Mouse (Mus musculus) CH12.LX (cell line): ENCODE measurements at regions not wholly inside any gene's neighbourhood (a gene's known extent, or its start where the extent isn't known, plus 50 kb on each side); places are given as distances from the start of the nearest gene placed in this dataset.
A peak's percentile ranks its signal among the peaks of the same experiment; 100 is the strongest.

Source experiments
- DNase-seq: peaks from one replicate; pipeline ENCODE4 v3.0.0-alpha.2; 2013; ENCODE audit errors: extremely low read depth
- H3K27ac ChIP-seq: 2 replicates; pipeline ENCODE4 v1.5.1; 2012; ENCODE audit warnings: low read depth, mild to moderate bottlenecking, control low read depth, moderate library complexity; ENCODE audit not compliant: insufficient read depth
- H3K27me3 ChIP-seq: replicated peaks from 2 replicates; pipeline ENCODE3; 2012; ENCODE audit warnings: inconsistent platforms
- H3K36me3 ChIP-seq, 2 experiments: replicated peaks in 1 of 2; 2 replicates each; pipeline versions ENCODE3 to v1.6.1; 2012; ENCODE audit warnings: inconsistent platforms in 1 of 2, low read length in 1 of 2, mild to moderate bottlenecking in 1 of 2, mixed read lengths in 1 of 2, moderate library complexity in 1 of 2; ENCODE audit not compliant: control insufficient read depth in 1 of 2, insufficient read depth in 1 of 2
- H3K4me1 ChIP-seq, 2 experiments: 2 replicates each; pipeline ENCODE4 v1.6.1; 2012; ENCODE audit warnings: inconsistent platforms in 1 of 2, moderate library complexity in 1 of 2; ENCODE audit not compliant: insufficient read depth in 2 of 2, control insufficient read depth in 1 of 2
- H3K4me2 ChIP-seq: 2 replicates; pipeline ENCODE4 v1.6.1; 2012; ENCODE audit warnings: low read depth, mild to moderate bottlenecking, control low read depth; ENCODE audit not compliant: poor library complexity, insufficient read depth, severe bottlenecking
- H3K4me3 ChIP-seq, 3 experiments: fragments of 150-350 bp in 1 of 3; sonication (generic) in 1 of 3; replicated peaks in 1 of 3; 2 replicates each; pipeline versions ENCODE3 to v1.5.1; 2011 to 2012; ENCODE audit warnings: low read depth in 2 of 3, low read length in 2 of 3, mild to moderate bottlenecking in 2 of 3, moderate library complexity in 2 of 3, control low read depth in 1 of 3, improper control_type of control experiment in 1 of 3, inconsistent platforms in 1 of 3, mixed read lengths in 1 of 3; ENCODE audit not compliant: poor library complexity in 1 of 3
- H3K79me2 ChIP-seq: replicated peaks from 2 replicates; pipeline ENCODE4 v1.6.1; 2012; ENCODE audit warnings: mild to moderate bottlenecking, moderate library complexity; ENCODE audit not compliant: control insufficient read depth, poor library complexity, insufficient read depth, severe bottlenecking; ENCODE audit errors: extremely low read depth
- H3K9ac ChIP-seq: 2 replicates; pipeline ENCODE4 v1.6.1; 2012; ENCODE audit warnings: low read depth, mild to moderate bottlenecking, control low read depth, moderate library complexity; ENCODE audit not compliant: insufficient read depth
- H3K9me3 ChIP-seq: replicated peaks from 2 replicates; pipeline ENCODE3; 2012; ENCODE audit warnings: low read length, inconsistent platforms, mixed read lengths
- BHLHE40 ChIP-seq: IDR thresholded peaks from 2 replicates; pipeline ENCODE4 v1.6.1; 2011; ENCODE audit warnings: mild to moderate bottlenecking, low read depth, low read length, improper control_type of control experiment
- CHD1 ChIP-seq: IDR thresholded peaks from 2 replicates; pipeline ENCODE4 v1.6.1; 2012; ENCODE audit warnings: low read depth, low read length, improper control_type of control experiment, inconsistent platforms
- CHD2 ChIP-seq: IDR thresholded peaks from 2 replicates; pipeline ENCODE4 v1.6.1; 2011; ENCODE audit warnings: low read length, improper control_type of control experiment
- E2F4 ChIP-seq: IDR thresholded peaks from 2 replicates; pipeline ENCODE4 v1.6.1; 2011; ENCODE audit warnings: low read depth, low read length, improper control_type of control experiment; ENCODE audit not compliant: insufficient replicate concordance
- ELF1 ChIP-seq: IDR thresholded peaks from 2 replicates; pipeline ENCODE4 v1.6.1; 2014; ENCODE audit warnings: low read depth, mild to moderate bottlenecking, inconsistent platforms, low read length, improper control_type of control experiment
- EP300 ChIP-seq: IDR thresholded peaks from 2 replicates; pipeline ENCODE4 v1.6.1; 2011; ENCODE audit warnings: low read length, improper control_type of control experiment
- ETS1 ChIP-seq: conservative IDR thresholded peaks from 2 replicates; pipeline ENCODE4 v1.6.1; 2012; ENCODE audit warnings: low read depth, mild to moderate bottlenecking, inconsistent platforms, low read length, improper control_type of control experiment, moderate library complexity
- HCFC1 ChIP-seq: IDR thresholded peaks from 2 replicates; pipeline ENCODE4 v1.6.1; 2012; ENCODE audit warnings: low read depth, mild to moderate bottlenecking, inconsistent platforms, low read length, improper control_type of control experiment
- IRF4 ChIP-seq: IDR thresholded peaks from 2 replicates; pipeline ENCODE4 v1.6.1; 2014; ENCODE audit warnings: low read depth, mild to moderate bottlenecking, inconsistent platforms, low read length, improper control_type of control experiment
- MAFK ChIP-seq: IDR thresholded peaks from 2 replicates; pipeline ENCODE4 v1.6.1; 2011; ENCODE audit warnings: low read length, improper control_type of control experiment; ENCODE audit not compliant: insufficient replicate concordance
- MAZ ChIP-seq: IDR thresholded peaks from 2 replicates; pipeline ENCODE4 v1.6.1; 2012; ENCODE audit warnings: low read depth, mild to moderate bottlenecking, inconsistent platforms, low read length, improper control_type of control experiment, moderate library complexity
- MEF2A ChIP-seq: IDR thresholded peaks from 2 replicates; pipeline ENCODE4 v1.6.1; 2014; ENCODE audit warnings: low read depth, mild to moderate bottlenecking, inconsistent platforms, low read length, improper control_type of control experiment, borderline replicate concordance
- MXI1 ChIP-seq: IDR thresholded peaks from 2 replicates; pipeline ENCODE4 v1.6.1; 2011; ENCODE audit warnings: mild to moderate bottlenecking, low read depth, low read length, improper control_type of control experiment
- MYC ChIP-seq: IDR thresholded peaks from 2 replicates; pipeline ENCODE4 v1.6.1; 2011; ENCODE audit warnings: low read depth, mild to moderate bottlenecking, improper control_type of control experiment, low read length
- NELFE ChIP-seq: IDR thresholded peaks from 2 replicates; pipeline ENCODE4 v1.6.1; 2011; ENCODE audit warnings: low read depth, low read length, improper control_type of control experiment
- PAX5 ChIP-seq: IDR thresholded peaks from 2 replicates; pipeline ENCODE4 v1.6.1; 2012; ENCODE audit warnings: low read length, inconsistent platforms, mixed read lengths
- RAD21 ChIP-seq: IDR thresholded peaks from 2 replicates; pipeline ENCODE4 v1.6.1; 2011; ENCODE audit warnings: low read depth, mild to moderate bottlenecking, low read length, improper control_type of control experiment, moderate library complexity
- RCOR1 ChIP-seq: conservative IDR thresholded peaks from 2 replicates; pipeline ENCODE4 v1.6.1; 2012; ENCODE audit warnings: low read depth, mild to moderate bottlenecking, inconsistent platforms, low read length, improper control_type of control experiment
- SIN3A ChIP-seq: IDR thresholded peaks from 2 replicates; pipeline ENCODE4 v1.6.1; 2012; ENCODE audit warnings: low read length, improper control_type of control experiment, inconsistent platforms
- SMC3 ChIP-seq: IDR thresholded peaks from 2 replicates; pipeline ENCODE4 v1.6.1; 2011; ENCODE audit warnings: low read depth, low read length, improper control_type of control experiment
- TBP ChIP-seq: conservative IDR thresholded peaks from 2 replicates; pipeline ENCODE4 v1.6.1; 2011; ENCODE audit warnings: low read depth, low read length, improper control_type of control experiment
- TCF12 ChIP-seq: IDR thresholded peaks from 2 replicates; pipeline ENCODE4 v1.6.1; 2014; ENCODE audit warnings: low read depth, mild to moderate bottlenecking, inconsistent platforms, low read length, improper control_type of control experiment
- UBTF ChIP-seq: IDR thresholded peaks from 2 replicates; pipeline ENCODE4 v1.6.1; 2012; ENCODE audit warnings: low read depth, mild to moderate bottlenecking, inconsistent platforms, low read length, improper control_type of control experiment, moderate library complexity
- USF2 ChIP-seq: conservative IDR thresholded peaks from 2 replicates; pipeline ENCODE4 v1.6.1; 2011; ENCODE audit warnings: low read depth, low read length, improper control_type of control experiment
- dilution Hi-C: fragments of 300-500 bp; cut with MboI; formaldehyde crosslinking; loops from 2 replicates; pipeline ENCODE4 v1.14.3; 2020; ENCODE audit warnings: low sequenced_read_pairs; ENCODE audit not compliant: extremely low pct_unique_long_range_greater_than_20kb, extremely low pct_ligation_motif_present
- in situ Hi-C: fragments of 300-500 bp; cut with MboI; formaldehyde crosslinking; loops from 3 replicates; pipeline ENCODE4 v1.14.3; 2019; ENCODE audit warnings: low sequenced_read_pairs, low pct_ligation_motif_present, low pct_unique_long_range_greater_than_20kb, mixed read lengths

DNA sequence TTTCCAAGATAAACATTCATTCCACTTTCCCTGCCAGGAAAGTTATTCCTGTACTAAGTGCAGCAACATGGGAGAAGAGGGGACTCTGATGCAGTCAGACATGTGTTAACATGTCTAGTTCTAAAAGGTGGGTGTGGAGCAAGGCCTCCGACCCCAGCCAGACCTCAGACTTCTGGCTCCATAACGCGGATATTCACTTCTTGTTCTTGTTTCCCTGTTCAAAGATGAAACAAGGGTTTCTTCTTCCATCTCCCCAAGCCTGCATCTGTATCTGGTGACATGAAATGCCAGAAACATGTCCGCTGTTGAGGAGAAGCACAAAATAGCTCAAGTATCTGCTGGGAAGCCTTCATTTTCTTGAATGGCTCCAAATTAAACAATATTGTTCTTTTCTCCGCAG lies 147.6 kb upstream of the Nrp1 start:
- in situ Hi-C loops (no loop called here), dilution Hi-C loops (no loop called here)
- Histone ChIP-seq H3K9ac (no peak overlapping the region), H3K4me2 (peak overlapping the region; percentile 4; the same call in 1 of the 2 replicates), H3K79me2 (no peaks in the 10 kb centered on the region), H3K27ac (no peak overlapping the region), H3K4me3 (no peak overlapping the region), H3K4me1 (peaks cover 10 to 23% of the 10 kb centered on the region in 2 experiments), H3K36me3 (no peaks in the 10 kb centered on the region), H3K27me3 (no peaks in the 10 kb centered on the region), H3K9me3 (no peaks in the 10 kb centered on the region)
- TF ChIP-seq ELF1, result no peak
- no peak for TF ChIP-seq SMC3
- no peak for TF ChIP-seq MAZ
- no peak for TF ChIP-seq MYC
- TF ChIP-seq USF2, result no peak
- no peak for TF ChIP-seq NELFE
- TF ChIP-seq E2F4, result no peak
- TF ChIP-seq BHLHE40, result no peak
- no peak for TF ChIP-seq MAFK
- TF ChIP-seq PAX5, result no peak
- TF ChIP-seq CHD1, result no peak
- no peak for DNase-seq

DNA sequence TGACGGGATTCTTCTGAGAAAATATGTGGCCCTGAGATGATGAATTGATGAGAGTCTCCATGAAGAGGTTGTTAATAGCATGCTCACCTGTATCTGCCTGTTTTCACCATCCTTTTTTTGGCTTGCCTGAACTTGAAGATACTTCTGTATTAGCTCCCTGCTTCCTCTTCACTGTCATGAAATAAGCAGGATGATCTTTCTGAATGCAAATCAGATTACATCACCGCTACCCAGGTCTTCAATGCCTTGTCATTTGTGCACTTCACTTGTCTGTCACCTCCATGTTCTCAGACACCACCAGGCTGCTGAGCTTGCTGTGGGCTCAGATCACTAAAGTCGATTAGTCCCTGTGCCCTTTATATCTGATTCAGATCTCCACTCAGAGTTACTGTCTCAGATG lies 146.2 kb upstream of the Nrp1 start:
- dilution Hi-C loops, result no loop called here
- in situ Hi-C loops, result no loop called here
- DNase-seq, result peak; percentile 58
- no peaks in the 10 kb centered on the region for H3K36me3 ChIP-seq
- H3K4me1 ChIP-seq, result peaks cover 10 to 26% of the 10 kb centered on the region in 2 experiments
- H3K9me3 ChIP-seq, result no peaks in the 10 kb centered on the region
- no peak overlapping the region for H3K4me3 ChIP-seq
- H3K4me2 ChIP-seq, result no peak overlapping the region
- TF ChIP-seq MAZ, result no peak
- TF ChIP-seq PAX5, result no peak
- TF ChIP-seq HCFC1, result no peak
- no peak for TF ChIP-seq ETS1
- TF ChIP-seq TBP, result no peak
- no peak for TF ChIP-seq NELFE
- TF ChIP-seq CHD1, result no peak
- no peak for TF ChIP-seq E2F4
- TF ChIP-seq MAFK, result no peak
- TF ChIP-seq CHD2, result no peak
- TF ChIP-seq SMC3, result no peak
- TF ChIP-seq RCOR1, result no peak
- TF ChIP-seq EP300, result no peak
- TF ChIP-seq MXI1, result no peak
- TF ChIP-seq MEF2A, result no peak
- TF ChIP-seq RAD21, result no peak
- TF ChIP-seq IRF4, result no peak
- TF ChIP-seq SIN3A, result no peak
- TF ChIP-seq TCF12, result no peak
- no peak for TF ChIP-seq UBTF
- H3K9ac ChIP-seq, result no peak overlapping the region
- no peak overlapping the region for H3K27ac ChIP-seq
- H3K79me2 ChIP-seq, result no peaks in the 10 kb centered on the region
- no peaks in the 10 kb centered on the region for H3K27me3 ChIP-seq
